Mouse (Mus musculus) kidney, postnatal 0 days (tissue): Measurements from ENCODE around the gene Noxred1. TPM values are rescaled to one million over a fixed set of nuclear protein-coding genes. Genes with fewer than 3 reads are reported as not detected.
A peak's percentile ranks its signal among the peaks of the same experiment; 100 is the strongest.

Experiments used
- ATAC-seq: fragments of 200-750 bp; cut with Nextera tagmentation; replicated peaks from 2 replicates; pipeline ENCODE4 v1.8.0; 2017; ENCODE audit warnings: low read depth, moderate number of reproducible peaks, moderate TSS enrichment, moderate library complexity; ENCODE audit not compliant: low FRiP score
- DNase-seq: peaks from one replicate; pipeline ENCODE4 v3.0.0-alpha.2; 2016; ENCODE audit warnings: low spot score
- H3K27ac ChIP-seq: fragments of 300-500 bp; sonication (generic); 2 replicates; pipeline ENCODE4 v1.5.1; 2014; ENCODE audit warnings: mild to moderate bottlenecking
- H3K27me3 ChIP-seq: fragments of 300-500 bp; sonication (generic); 2 replicates; pipeline ENCODE4 v1.6.1; 2014; ENCODE audit warnings: low read length, mixed read lengths; ENCODE audit not compliant: insufficient read depth
- H3K36me3 ChIP-seq: fragments of 300-500 bp; sonication (generic); 2 replicates; pipeline ENCODE4 v1.6.1; 2014; ENCODE audit warnings: low read length, mixed read lengths; ENCODE audit not compliant: insufficient read depth
- H3K4me1 ChIP-seq: fragments of 300-500 bp; sonication (generic); replicated peaks from 2 replicates; pipeline ENCODE4 v1.6.1; 2014; ENCODE audit warnings: antibody characterized with exemption, low read length, mixed read lengths; ENCODE audit not compliant: insufficient read depth
- H3K4me2 ChIP-seq: fragments of 300-500 bp; sonication (generic); 2 replicates; pipeline ENCODE4 v1.6.1; 2014; ENCODE audit warnings: mild to moderate bottlenecking, low read length, moderate library complexity, mixed read lengths
- H3K4me3 ChIP-seq: fragments of 300-500 bp; sonication (generic); replicated peaks from 2 replicates; pipeline ENCODE4 v1.5.1; 2014; ENCODE audit warnings: low read depth, low read length
- H3K9ac ChIP-seq: fragments of 300-500 bp; sonication (generic); 2 replicates; pipeline ENCODE4 v1.6.1; 2014; ENCODE audit warnings: low read depth, low read length
- H3K9me3 ChIP-seq: fragments of 300-500 bp; sonication (generic); replicated peaks from 2 replicates; pipeline ENCODE4 v1.6.1; 2016; ENCODE audit warnings: low read length, inconsistent platforms, mixed read lengths
- CTCF ChIP-seq: IDR thresholded peaks from 2 replicates; pipeline ENCODE4 v1.5.1; 2016; ENCODE audit warnings: antibody characterized with exemption, low read depth, mild to moderate bottlenecking, moderate library complexity
- WGBS: fragments of 180-500 bp; shearing (Covaris S2); extraction: QIAGEN DNeasy Blood & Tissue Kit; methylation state at CpG from one replicate; pipeline ENCODE4 v1.1.7; 2014; 5-methylcytosine and 5-hydroxymethylcytosine counted together
- microRNA-seq: library from miRNA; unstranded; fragments of <30 nt; microRNA quantifications from one replicate; pipeline ENCODE4, GENCODE M21; 2016
- polyA plus RNA-seq: library from polyadenylated mRNA; unstranded; fragments of >200 nt; fragmentation: Nextera tagmentation; extraction: Ambion mirVana; gene quantifications from 2 replicates; pipeline ENCODE4 v1.2.1, GENCODE M21; 2015

The Noxred1 gene
- polyA plus RNA-seq, 1 experiment from 2014 or later: not detected

- H3K9me3 ChIP-seq: no peaks in the 10 kb centered on the region
- no peak overlapping the region for H3K9ac ChIP-seq
- H3K36me3 ChIP-seq: peaks cover 18% of the 10 kb centered on the region; the same call in 1 of the 2 replicates
- WGBS: 69% methylated on average over 4 of the region's 4 CpGs
- no peak overlapping the region for H3K27ac ChIP-seq
- ATAC-seq (no peak), DNase-seq (peak; percentile 10)
- H3K4me1 ChIP-seq: no peaks in the 10 kb centered on the region
- H3K27me3 ChIP-seq: no peaks in the 10 kb centered on the region
- TF ChIP-seq CTCF: no peak
- H3K4me2 ChIP-seq: no peak overlapping the region
- no peak overlapping the region for H3K4me3 ChIP-seq
Measured at GRCm38 (mm10) chr12:87175194-87175946, 63.2 kb downstream of the Noxred1 start.

Small RNA genes lying within 50 kb of the gene (microRNA-seq; reads per million reads assigned to microRNA genes)
- not detected for gene Gm47293

Other genes starting within 250 kb of the Noxred1 start
- gene Zdhhc22, start 248.3 kb downstream of the Noxred1 start, polyA plus RNA-seq: 0.03 TPM in 1 of 2 replicates, not detected in the other
- 0.08 and 0.11 TPM in 2 replicates for gene Tmem63c, start 217.4 kb downstream of the Noxred1 start, polyA plus RNA-seq
- 0.24 and 0.33 TPM in 2 replicates for gene Ngb, start 136.2 kb downstream of the Noxred1 start, polyA plus RNA-seq
- gene Gstz1, start 91.6 kb downstream of the Noxred1 start, polyA plus RNA-seq: 89.7 and 91.3 TPM in 2 replicates
- gene Pomt2, start 90.8 kb downstream of the Noxred1 start, polyA plus RNA-seq: 14.6 TPM in 2 replicates
- gene Samd15, start 39.0 kb downstream of the Noxred1 start, polyA plus RNA-seq: 1.3 and 1.4 TPM in 2 replicates
- gene Tmed8, start 38.3 kb downstream of the Noxred1 start, polyA plus RNA-seq: 1.7 and 1.8 TPM in 2 replicates
- gene Vipas39, start 27.5 kb upstream of the Noxred1 start, polyA plus RNA-seq: 38.1 and 44.1 TPM in 2 replicates
- gene Ahsa1, start 27.7 kb upstream of the Noxred1 start, polyA plus RNA-seq: 149 and 157 TPM in 2 replicates
- gene Ism2, start 61.0 kb upstream of the Noxred1 start, polyA plus RNA-seq: 0.39 and 0.46 TPM in 2 replicates
- gene Sptlc2, start 149.6 kb upstream of the Noxred1 start, polyA plus RNA-seq: 131 and 134 TPM in 2 replicates
- 289 and 348 TPM in 2 replicates for gene Slirp, start 205.2 kb upstream of the Noxred1 start, polyA plus RNA-seq
- gene Alkbh1, start 205.3 kb upstream of the Noxred1 start, polyA plus RNA-seq: 24.1 and 27.7 TPM in 2 replicates
- 130 and 132 TPM in 2 replicates for gene Snw1, start 233.5 kb upstream of the Noxred1 start, polyA plus RNA-seq